Mouse (Mus musculus): ENCODE measurements around the gene Cacng8.

Gene Cacng8

DNA sequence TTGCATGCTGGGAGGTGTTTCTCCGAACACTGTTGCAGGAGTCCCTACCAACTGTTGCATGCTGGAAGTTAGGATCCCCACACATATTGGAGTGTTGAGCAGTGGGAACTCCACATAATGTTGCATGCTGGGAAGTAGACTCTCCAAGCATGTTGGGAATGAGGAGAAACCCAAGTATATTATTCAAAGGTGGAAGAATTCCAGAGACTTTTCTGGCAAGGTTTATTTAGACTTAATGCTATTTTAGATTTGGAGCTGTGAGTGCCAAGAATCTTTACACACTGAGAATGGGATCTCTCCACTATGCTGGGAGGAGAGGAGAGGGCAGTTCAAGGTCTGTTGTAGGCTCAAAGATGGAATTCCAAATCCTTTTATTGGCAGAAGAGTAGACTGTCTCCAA is 41.6 kb downstream of the Cacng8 start:
- DNase-seq (ENCODE audit: extremely low spot score): no peak

DNA sequence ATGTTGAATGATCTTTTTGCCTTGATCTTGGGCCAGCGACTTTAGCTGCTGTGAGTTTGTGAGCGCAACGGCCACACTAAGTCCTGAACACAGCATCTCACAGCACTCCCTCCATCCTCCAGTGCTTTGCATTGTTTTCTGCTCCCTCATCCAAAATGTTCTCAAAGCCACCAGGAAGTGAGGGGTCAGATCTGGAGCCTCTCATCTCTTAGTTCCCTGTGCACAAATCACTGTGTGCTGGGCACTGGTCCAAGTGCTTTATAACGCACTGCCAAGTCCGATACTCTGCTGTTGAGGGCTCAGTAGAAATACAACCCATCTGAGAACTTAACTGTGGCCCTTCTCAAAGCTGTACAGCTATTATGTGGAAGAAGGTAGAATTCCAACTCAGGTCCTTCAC is 47.5 kb downstream of the Cacng8 start:
- DNase-seq (ENCODE audit: extremely low spot score): no peak

DNA sequence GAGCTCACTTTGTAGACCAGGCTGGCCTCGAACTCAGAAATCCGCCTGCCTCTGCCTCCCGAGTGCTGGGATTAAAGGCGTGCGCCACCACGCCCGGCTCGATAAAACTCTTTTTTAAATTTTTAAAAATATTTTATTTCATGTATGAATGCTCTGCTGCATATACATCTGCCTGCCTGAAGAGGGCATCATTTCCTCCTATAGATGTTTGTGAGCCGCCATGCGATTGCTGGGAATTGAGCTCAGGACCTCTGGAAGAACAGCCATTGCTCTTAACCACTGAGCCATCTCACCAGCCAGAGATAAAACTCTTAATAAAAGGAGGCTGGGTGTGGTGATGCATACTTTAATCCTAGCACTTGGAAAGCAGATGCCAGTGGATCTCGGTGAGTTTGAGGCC is 49.5 kb downstream of the Cacng8 start:
- no peak for DNase-seq (ENCODE audit: extremely low spot score)

DNA sequence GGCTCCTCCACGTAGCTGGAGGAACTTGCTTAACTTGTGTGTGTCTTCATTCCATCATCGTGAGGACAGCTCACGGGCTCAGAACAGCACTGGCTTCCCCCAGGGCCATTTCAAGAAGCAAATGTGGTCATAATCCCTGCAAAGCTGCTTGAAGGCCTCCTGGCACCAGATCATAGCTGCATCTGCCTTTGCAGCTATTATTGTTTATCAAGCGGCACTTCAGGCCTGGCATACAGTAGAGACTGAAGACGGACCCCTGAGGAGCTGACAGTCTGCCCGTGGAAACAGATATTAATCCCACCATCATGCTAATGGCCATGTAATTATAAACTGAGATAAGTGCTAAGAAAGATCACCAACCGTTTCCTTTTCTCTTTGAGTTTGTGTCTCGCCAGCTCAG is 50.0 kb downstream of the Cacng8 start:
- DNase-seq (ENCODE audit: extremely low spot score): no peak

DNA sequence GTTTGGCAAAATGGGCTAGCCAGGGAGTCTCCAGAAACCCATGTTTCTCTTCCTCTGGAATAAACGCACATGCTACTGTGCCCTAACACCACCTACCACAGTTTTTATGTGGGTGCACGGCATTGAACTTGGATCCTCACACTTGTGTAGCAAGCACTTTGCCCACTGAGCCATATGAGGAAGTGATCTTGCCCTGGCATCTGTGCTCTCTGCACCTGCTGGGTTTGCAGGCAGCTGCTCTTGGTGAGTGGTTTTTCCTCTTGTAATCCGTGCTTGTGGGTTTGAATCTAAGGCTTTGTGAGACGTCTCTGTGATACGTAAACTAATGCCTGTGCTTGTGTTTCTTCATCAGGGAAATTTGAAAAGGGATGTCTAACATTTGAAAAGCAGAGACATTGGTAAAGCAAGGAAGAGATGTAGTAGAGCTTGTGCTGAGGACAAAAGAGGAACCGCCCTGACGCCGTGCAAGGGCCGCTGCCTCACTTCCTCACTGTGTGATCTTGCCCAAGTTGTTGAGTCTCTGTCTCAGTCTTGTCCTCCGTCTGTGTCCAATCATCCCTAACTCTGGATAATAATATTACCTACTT is 52.1 kb downstream of the Cacng8 start:
- no peak for DNase-seq (ENCODE audit: extremely low spot score)

DNA sequence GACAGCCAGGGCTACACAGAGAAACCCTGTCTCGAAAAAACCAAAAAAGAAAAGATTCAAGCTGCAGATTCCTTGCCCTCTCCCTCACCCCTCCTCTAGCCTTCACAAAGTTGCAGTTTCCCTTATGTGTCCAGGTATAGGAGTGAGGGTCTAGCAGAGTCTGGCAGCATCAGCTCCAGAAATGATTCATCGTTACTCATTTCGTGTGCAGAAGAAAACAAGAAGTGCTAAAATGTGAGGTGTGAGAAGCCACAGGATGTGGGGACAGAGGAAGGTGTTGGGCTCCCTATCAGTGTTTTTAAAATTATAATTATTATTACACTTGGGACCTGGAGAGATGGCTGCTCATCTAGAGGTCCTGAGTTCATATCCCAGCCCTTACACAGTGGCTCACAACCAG is 54.2 kb downstream of the Cacng8 start:
- no peak for DNase-seq (ENCODE audit: extremely low spot score)

DNA sequence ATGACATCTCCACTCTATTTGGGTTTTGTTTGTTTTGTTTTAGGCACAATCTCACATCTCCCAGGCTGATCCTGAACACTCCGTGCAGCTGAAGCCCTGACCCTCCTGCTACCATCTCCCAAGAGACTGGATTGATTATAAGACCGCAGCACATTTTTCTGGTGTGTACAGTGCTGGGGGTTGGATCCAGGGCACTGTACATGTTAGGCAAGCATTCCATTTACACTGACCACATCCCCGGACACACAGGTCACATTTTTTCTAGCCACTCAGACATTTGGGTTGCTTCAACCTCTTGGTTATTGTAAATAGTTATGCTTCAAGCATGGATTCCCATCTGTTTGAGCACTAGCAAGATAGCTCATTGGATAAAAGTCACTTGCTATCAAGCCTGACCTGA is 56.1 kb downstream of the Cacng8 start:
- DNase-seq (ENCODE audit: extremely low spot score): no peak

DNA sequence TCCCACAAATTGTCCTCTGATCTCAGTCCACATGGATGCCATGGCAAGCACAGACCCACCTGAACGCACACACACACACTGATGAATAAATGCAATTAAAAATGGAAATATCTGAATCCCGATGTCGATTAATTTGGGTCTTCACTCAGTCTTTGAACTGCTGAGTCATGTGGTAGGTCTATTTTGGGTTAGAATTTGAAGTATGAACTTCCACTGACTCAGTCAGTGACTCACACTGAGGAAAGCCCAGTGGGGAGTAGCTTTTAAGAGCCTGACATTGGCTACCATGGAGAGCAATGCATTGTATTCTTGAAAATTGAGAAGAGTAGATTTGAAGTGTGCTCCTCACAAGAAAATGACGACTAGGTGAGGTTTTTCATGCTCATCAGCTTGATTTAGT is 56.5 kb downstream of the Cacng8 start:
- DNase-seq (ENCODE audit: extremely low spot score): no peak

DNA sequence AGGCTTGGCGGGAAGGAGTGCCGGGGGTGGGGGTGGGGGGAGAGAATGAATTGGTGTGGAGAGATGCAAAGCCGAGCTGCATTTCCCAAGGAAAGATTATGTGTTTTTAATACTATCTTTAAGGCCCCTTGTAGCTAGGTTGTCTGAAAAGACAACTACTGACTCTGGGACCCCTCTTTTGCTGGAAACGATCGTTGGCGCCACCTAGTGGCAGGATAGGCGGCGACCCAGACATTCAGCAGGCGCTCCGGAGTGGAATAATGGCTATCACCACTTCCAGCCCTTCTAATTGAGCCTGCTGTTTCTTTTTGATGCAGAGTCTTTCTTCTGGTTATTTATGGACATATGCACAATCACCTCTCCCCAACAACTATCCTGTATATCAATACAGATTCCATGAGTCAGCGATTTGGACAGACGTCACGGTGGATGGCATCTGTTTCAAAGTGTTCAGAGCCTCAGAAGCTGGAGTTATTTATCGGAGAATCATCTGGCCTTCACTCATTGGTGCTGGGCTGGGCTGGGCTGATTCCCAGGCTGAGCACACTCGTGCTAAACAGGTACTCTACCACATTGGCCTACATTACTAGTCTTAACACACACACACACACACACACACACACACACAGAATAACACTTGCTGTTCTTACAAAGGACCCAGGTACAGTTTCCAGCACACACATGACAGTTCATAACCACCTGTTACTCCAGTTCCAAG is 58.4 kb downstream of the Cacng8 start:
- DNase-seq (ENCODE audit: extremely low spot score): peak; percentile 73

DNA sequence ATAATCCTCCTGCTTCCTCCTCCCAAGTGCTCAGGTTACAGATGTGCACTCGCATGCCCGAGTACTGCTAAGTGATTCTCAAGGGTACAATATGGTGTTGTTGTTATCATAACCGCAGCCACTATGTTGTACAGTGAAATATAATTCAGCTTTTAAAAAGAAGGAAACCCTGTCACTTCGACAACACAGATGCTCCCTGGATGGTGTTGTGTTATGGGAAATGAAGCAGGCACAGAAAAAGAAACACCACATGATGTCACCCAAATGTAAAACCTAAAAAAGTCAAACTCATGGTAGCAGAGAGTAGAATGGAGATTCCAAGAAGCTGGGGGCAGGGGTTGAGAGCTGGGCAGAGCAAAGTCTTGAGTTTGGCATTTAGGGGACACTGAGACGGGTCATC is 60.2 kb downstream of the Cacng8 start:
- no peak for DNase-seq (ENCODE audit: extremely low spot score)

DNA sequence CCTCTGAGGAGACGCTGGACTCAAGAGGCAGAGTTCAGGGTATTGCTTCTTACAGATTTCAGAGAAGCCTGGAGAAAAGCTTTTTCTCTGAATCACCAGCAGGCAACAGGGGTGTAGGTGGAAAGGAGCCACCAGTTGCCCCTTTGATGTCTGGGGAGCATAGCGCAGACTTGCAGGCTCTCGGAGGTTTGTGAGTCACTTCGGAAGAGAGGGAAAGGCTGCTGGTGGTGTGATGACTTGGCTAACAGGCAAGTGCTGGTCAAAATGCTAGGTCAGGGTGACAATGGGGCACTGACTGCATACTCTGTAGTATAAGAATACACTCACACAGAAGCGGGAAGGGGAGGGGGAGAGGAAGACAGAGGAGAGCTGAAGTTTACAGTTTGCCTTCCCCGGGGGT is 60.7 kb downstream of the Cacng8 start:
- no peak for DNase-seq (ENCODE audit: extremely low spot score)

DNA sequence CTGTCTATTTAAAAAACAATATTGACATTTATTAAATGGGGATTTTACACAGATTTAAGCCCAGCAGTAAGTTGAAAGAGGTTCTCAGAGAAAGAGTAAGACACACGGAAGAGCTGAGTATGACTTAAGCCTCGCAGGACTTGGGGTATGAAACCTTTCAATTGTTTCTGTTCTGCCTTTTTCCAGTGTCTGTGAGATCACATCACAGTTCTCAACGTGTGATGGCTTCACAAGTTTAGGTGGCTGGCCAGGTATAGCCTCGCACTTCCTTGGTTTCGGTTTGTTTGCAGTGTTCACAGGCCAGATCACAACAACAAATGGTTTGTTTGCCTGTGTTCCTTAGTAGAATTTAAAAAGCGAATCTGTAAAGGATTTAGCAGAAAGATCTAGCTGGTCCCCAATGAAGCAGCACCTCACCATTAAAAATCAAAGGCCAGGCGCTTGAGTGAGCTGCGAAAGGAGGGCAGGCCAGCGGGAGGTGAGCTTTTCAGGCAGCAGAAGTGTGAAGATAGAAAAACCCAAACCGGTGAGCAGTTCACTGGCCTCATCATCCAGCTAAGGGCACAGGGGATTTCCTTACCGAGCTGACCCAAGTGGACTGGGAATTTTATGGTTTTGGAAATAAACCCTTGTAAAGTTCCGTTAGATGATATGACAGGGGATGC is 62.5 kb downstream of the Cacng8 start:
- no peak for DNase-seq (ENCODE audit: extremely low spot score)

DNA sequence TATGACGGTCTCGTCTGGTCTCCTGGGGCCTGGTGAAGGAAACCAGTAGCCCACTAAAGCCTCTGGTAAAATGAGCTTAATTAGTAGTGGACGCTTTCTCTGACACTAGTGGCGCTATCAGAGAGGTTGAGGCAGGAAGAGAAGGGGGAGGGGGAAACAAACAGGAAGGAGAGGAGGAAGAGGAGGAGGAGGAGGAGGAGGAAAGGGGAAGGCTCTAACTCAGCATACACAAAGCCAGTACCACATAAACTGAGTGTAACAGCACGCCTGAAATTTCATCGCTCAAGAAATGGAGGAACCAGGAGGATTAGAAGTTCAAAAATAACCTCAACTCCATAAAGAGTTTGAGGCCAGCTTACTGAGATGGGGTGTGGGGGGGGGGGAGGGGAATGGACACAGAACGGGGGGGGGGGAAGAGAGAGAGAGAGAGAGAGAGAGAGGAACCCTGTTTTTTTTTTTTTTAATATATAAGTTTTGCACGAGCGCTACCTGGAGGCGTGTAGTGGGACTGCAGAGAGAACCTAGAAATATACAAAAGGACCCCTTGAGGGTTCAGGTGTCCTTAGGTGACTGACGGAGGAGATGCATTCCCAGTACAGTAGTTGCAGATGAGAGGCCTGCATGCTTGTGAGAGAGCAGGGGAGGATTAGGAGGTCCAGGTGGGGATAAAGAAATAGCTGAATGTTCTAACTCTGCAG is 63.2 kb downstream of the Cacng8 start:
- DNase-seq (ENCODE audit: extremely low spot score): no peak

DNA sequence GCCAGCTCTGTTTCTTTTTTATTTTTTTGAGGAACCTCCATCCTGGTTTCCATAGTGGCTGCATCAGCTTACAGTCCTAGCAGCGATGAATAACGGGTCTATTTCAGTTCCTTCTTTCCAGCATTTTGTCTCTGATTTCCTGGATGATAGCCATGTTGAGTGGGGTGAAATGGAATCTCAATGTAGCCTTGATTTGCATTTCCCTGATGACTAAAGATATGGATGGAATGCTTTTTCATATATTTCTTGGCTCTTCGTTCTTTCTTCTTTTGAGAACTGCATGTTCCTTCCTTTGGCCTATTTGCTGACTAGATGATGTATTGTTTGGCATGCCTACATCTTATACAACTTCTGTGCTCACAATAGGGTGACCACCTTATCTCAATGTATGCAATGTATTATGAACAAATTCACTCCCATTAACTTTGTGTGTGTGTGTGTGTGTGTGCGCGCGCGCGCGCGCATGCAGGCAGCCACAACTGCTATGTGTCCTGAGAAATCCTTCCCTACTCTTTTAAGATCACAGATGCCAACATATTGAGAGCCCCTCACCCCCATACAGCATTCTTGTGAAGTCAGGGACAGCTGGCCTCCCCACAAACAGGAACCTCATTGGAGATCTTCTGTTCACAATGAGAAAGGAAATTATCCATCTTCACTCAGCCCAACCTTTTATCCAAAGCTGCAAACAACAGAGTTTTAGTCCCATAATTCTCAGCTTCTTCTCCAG is 66.8 kb downstream of the Cacng8 start:
- no peak for DNase-seq (ENCODE audit: extremely low spot score)

DNA sequence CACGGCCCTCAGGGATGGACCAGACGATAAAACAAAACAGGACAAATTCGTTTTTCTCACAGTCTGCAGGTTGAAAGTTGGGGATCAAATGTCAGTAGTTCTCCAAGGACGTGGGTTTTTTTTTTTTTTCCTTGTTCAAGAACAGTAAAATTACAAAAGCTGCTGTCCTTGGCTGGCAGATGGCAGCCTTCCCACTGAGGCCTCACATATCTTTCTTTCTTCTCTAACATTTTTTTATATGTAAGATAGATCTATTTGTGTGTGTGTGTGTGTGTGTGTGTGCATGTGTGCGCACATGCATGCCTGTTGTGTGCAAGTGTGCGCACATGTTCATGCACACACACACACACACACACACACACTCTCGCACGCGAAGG is 67.3 kb downstream of the Cacng8 start:
- DNase-seq (ENCODE audit: extremely low spot score): no peak

DNA sequence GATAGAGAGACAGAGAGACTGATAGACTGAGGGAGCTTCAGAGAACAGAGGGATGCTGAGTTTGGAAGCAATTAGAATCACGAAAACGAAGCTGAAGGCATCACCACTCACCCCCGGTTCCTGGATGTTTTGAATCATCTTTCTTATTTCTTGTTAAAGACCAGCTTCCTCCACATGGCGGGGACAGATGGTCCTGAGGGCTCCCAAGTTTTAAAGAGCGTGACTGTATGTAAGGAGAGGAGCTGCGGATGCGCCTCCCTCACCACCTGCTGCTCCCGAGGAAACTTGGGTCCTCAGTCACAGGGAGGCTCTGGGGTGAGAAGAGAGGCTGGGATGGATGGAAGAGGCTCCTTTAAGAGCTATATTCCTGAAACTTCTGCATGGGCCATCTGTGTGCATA is 69.8 kb downstream of the Cacng8 start:
- DNase-seq (ENCODE audit: extremely low spot score): no peak

DNA sequence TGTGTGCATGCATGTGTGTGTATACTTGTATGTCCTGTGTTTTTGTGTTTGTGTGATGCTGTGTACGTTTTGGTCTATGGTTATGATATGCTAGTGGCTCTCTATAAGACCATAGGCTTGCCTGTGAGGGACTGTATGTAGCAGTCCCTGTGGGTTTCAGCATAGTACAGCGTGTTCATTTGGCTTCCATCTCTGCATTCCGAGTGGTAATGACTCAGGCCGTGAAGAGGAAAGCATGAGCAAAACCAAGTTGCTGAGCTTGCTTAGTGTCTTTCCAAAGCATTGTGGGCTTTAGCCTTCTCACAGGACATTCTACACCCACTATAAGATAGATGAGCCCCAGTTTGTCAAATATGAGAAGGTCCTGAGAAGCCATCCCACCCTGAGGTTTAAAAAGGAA is 72.8 kb downstream of the Cacng8 start:
- no peak for DNase-seq (ENCODE audit: extremely low spot score)
